Mouse (Mus musculus) embryonic facial prominence, embryonic 10.5 days (tissue): Measurements from ENCODE around the gene Car15. TPM values are rescaled to one million over a fixed set of nuclear protein-coding genes. Genes with fewer than 3 reads are reported as not detected.

Experiments
- DNase-seq: peaks from one replicate; pipeline ENCODE4 v3.0.0-alpha.2; 2017; ENCODE audit warnings: low spot score
- H3K27ac ChIP-seq: fragments of 300-500 bp; sonication (generic); replicated peaks from 2 replicates; pipeline ENCODE4 v1.5.1; 2016; ENCODE audit warnings: mild to moderate bottlenecking
- H3K27me3 ChIP-seq: fragments of 300-500 bp; sonication (generic); replicated peaks from 2 replicates; pipeline ENCODE4 v1.6.1; 2016; ENCODE audit warnings: low read depth, mild to moderate bottlenecking; ENCODE audit not compliant: poor library complexity, severe bottlenecking
- H3K36me3 ChIP-seq: fragments of 300-500 bp; sonication (generic); replicated peaks from 2 replicates; pipeline ENCODE4 v1.6.1; 2016; ENCODE audit warnings: mild to moderate bottlenecking, moderate library complexity
- H3K4me1 ChIP-seq: fragments of 300-500 bp; sonication (generic); 2 replicates; pipeline ENCODE4 v1.6.1; 2016
- H3K4me3 ChIP-seq: fragments of 300-500 bp; sonication (generic); 2 replicates; pipeline ENCODE4 v1.5.1; 2016; ENCODE audit warnings: mild to moderate bottlenecking, moderate library complexity
- H3K9me3 ChIP-seq: fragments of 300-500 bp; sonication (generic); 2 replicates; pipeline ENCODE4 v1.6.1; 2016; ENCODE audit warnings: mild to moderate bottlenecking
- WGBS: fragments of 180-500 bp; shearing (Covaris S2); methylation state at CpG from one replicate; pipeline ENCODE4 v1.1.7; 2016; 5-methylcytosine and 5-hydroxymethylcytosine counted together
- polyA plus RNA-seq: library from polyadenylated mRNA; unstranded; fragments of >200 nt; fragmentation: Nextera tagmentation; extraction: Ambion mirVana; gene quantifications from 2 replicates; pipeline ENCODE4 v1.2.1, GENCODE M21; 2016

Car15 gene
- polyA plus RNA-seq, 1 experiment from 2014 or later, result 4.1 TPM

DNA sequence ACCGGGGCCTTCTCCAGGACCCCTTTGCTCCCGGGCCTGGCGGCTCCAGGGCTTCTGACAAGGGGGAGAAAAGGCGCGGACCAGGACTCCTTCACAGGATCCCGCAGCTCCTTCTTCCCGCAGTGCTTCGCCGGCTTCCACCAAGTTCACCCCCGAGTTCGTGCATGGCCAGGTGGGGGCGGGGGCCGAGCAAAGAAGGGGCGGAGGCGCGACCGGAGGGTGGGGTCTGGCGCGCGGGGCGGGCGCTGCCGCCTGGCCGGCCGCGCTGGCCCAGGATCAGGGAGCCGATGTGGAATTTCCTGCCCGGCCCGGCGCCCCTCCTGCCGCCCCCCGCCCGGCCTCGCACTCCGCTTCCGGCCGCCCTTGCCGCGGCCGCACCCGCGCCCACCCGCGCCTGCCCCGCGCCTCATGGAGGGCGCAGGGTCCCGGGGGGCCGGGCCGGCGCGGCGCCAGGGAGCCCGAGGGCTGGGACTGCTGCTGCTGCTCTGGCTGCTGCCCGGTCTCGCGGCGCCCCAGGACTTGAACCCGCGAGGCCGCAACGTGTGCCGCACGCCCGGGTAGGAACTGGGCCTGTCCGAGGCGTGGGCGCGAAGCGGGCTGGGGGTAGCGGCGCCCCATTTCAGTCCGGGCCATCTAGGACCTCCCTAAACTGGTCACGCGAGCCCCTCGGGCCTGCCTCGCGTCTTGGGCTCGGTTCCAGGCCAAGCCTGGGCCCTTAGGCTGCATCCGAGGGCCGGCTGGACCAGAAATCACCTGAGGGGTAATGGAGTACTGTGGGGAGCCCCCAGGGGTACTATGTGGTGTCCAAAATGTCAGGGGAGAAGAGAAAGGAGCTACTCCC is 41.0 kb downstream of the Car15 start, which contains the start of gene Scarf2:
TSS of gene Scarf2 (plus strand) at position 312 of the 841 bp plus-strand sequence.
- WGBS, result under 1% methylated on average over 81 of the region's 81 CpGs
- Histone ChIP-seq H3K4me1 (peaks cover 57% of the 10 kb centered on the region), H3K36me3 (peaks cover 20% of the 10 kb centered on the region), H3K27me3 (peaks cover 83% of the 10 kb centered on the region), H3K9me3 (no peaks in the 10 kb centered on the region), H3K27ac (peak within 1 kb of the TSS; percentile 96), H3K4me3 (peak within 1 kb of the TSS; percentile 77)
- peak; percentile 87 for DNase-seq

DNA sequence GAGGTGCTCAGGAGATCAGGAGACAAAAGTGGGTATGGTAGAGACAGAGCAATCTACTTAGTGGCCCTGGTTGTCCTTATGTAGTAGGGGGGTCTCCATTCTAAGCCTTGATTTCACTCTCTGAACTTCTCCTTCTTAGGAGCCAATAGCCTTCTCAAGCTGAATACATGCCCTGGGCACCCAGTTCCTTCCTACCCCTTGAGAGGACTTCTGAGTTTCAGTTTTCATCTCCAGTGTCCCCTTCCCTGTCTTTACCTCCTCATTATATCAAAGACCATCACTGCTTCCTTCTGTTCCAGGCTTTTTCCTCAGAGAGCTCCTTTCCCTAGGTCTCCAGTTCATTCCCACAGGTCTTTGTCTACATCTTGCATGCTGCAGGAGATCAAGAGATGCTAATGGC is 41.6 kb downstream of the Car15 start:
- Histone ChIP-seq H3K36me3 (peaks cover 27% of the 10 kb centered on the region), H3K27ac (peak overlapping the region; percentile 96), H3K27me3 (peaks cover 76% of the 10 kb centered on the region), H3K4me3 (peak overlapping the region; percentile 77), H3K4me1 (peaks cover 52% of the 10 kb centered on the region), H3K9me3 (no peaks in the 10 kb centered on the region)
- no peak for DNase-seq

DNA sequence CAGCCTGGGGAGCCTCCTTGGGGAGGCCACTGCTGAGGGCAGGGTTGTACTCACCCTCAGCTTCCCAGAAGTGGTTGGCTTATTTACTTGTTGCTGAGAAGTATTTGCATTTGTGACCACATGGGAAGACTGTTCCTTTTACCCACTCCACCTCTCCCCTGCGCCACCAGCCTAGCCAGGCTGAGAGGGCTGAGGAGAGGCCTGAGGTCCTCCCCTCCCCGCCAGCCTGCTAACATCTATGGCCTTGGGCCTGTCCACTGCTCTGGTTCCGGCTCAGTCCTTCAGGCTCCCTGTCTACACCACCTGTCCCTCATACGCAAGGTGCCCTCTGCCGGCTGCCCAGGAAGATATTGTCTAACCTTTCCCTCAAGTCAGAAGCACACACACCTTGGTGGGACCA is 42.5 kb downstream of the Car15 start:
- peaks cover 67% of the 10 kb centered on the region for H3K27me3 ChIP-seq
- DNase-seq, result no peak
- 61% methylated on average over 5 of the region's 5 CpGs for WGBS
- H3K27ac ChIP-seq, result no peak overlapping the region
- peaks cover 36% of the 10 kb centered on the region for H3K36me3 ChIP-seq
- peaks cover 50% of the 10 kb centered on the region for H3K4me1 ChIP-seq
- H3K9me3 ChIP-seq, result no peaks in the 10 kb centered on the region
- H3K4me3 ChIP-seq, result 0 out of 2 replicates have a peak overlapping the region, but pooled peaks have one; percentile 11

DNA sequence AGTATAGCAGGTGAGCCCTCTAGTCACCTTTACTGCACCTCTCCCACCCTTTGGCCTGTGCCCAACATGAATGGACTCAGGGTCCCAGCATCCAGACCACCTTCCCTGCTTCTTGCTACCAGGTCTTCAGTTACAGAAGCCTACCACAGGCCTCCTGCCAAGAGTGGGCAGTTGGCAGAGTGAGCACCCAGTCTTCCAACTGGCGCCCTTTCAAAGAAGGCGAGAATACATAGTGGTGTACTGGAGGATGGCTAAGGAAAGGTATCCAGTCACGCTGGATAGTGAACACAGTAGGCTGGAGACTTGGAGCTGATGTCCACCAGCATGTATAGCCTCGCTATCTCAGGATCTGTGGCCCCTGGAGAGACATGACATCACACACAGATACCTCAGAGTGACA is 44.1 kb downstream of the Car15 start:
- Histone ChIP-seq H3K27ac (no peak overlapping the region), H3K4me3 (no peak overlapping the region), H3K4me1 (peaks cover 34% of the 10 kb centered on the region), H3K36me3 (peaks cover 52% of the 10 kb centered on the region), H3K9me3 (no peaks in the 10 kb centered on the region), H3K27me3 (peaks cover 51% of the 10 kb centered on the region)
- no peak for DNase-seq
- WGBS, result 87% methylated on average over 4 of the region's 4 CpGs

DNA sequence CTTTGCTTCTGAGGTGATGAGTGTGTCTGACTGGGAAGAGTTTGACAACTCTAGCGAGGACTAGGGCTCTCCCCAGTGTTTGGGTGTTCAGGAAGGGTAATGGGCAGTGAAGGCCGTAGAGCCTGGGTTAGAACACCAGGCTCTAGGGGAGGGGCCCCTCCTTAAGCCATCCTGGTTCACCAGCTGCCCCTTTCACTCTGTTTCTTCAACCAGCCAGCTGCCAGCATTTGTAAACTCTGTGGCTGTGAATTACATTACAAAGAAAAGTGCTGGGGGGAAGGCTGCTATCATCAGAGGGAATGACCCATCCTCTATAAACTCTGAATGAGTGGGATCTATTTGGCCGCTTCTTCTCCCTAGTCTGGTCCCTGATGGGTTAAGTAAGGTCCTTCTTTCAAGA is 45.4 kb downstream of the Car15 start:
- no peaks in the 10 kb centered on the region for H3K9me3 ChIP-seq
- no peak overlapping the region for H3K27ac ChIP-seq
- peaks cover 65% of the 10 kb centered on the region for H3K36me3 ChIP-seq
- H3K27me3 ChIP-seq, result peaks cover 38% of the 10 kb centered on the region
- 73% methylated on average over 3 of the region's 3 CpGs for WGBS
- H3K4me3 ChIP-seq, result no peak overlapping the region
- H3K4me1 ChIP-seq, result peaks cover 21% of the 10 kb centered on the region
- no peak for DNase-seq

DNA sequence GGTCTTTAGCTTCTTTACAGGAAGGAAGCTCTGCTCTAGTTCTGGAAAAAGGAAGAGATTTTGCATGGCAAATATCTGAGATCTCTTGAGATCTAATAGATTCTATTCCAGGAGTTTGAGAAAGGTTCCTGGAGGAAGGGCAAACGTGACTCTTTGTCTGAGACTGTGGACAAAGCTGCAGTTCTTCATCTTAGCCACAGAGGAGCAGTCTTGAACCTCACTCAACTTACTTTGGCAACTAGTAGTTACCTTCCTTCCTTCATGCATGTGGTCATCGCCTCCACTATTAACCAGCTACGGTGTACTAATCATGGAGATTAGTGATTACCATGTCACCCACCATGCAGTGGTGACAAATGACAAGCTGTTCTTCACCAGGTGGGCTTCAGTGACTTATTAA is 52.8 kb downstream of the Car15 start:
- H3K9me3 ChIP-seq, result no peaks in the 10 kb centered on the region
- H3K27me3 ChIP-seq, result no peaks in the 10 kb centered on the region
- H3K36me3 ChIP-seq, result peaks cover 99% of the 10 kb centered on the region
- no peaks in the 10 kb centered on the region for H3K4me1 ChIP-seq
- H3K27ac ChIP-seq, result no peak overlapping the region
- H3K4me3 ChIP-seq, result no peak overlapping the region
- WGBS, result 62% methylated on average over 3 of the region's 3 CpGs
- no peak for DNase-seq

Other genes with a start within 250 kb of the Car15 start
- 66.7 and 68.7 TPM in 2 replicates for gene Smpd4, start 219.0 kb downstream of the Car15 start, polyA plus RNA-seq
- gene Ccdc74a, start 191.9 kb downstream of the Car15 start, polyA plus RNA-seq, result 5.3 and 6.6 TPM in 2 replicates
- gene Med15, start 105.5 kb downstream of the Car15 start, polyA plus RNA-seq, result 50.3 and 50.5 TPM in 2 replicates
- 64.9 and 72.8 TPM in 2 replicates for gene Klhl22, start 78.7 kb downstream of the Car15 start, polyA plus RNA-seq
- gene Scarf2, start 41.1 kb downstream of the Car15 start, polyA plus RNA-seq, result 9.3 and 10.5 TPM in 2 replicates
- gene B830017H08Rik, start 5.2 kb downstream of the Car15 start, polyA plus RNA-seq, result not detected in 2 replicates
- 0.35 and 0.42 TPM in 2 replicates for gene Gm20518, start 53.3 kb upstream of the Car15 start, polyA plus RNA-seq
- 0.04 TPM in 1 of 2 replicates, not detected in the other for gene Tssk1, start 55.9 kb upstream of the Car15 start, polyA plus RNA-seq
- gene Dgcr2, start 60.2 kb upstream of the Car15 start, polyA plus RNA-seq, result 98.6 and 100 TPM in 2 replicates
- 0.14 TPM in 1 of 2 replicates, not detected in the other for gene Tssk2, start 60.3 kb upstream of the Car15 start, polyA plus RNA-seq
- 57.4 and 60.6 TPM in 2 replicates for gene Ess2, start 73.0 kb upstream of the Car15 start, polyA plus RNA-seq
- not detected in 2 replicates for gene Gsc2, start 76.7 kb upstream of the Car15 start, polyA plus RNA-seq
- 85.8 and 90.6 TPM in 2 replicates for gene Slc25a1, start 89.9 kb upstream of the Car15 start, polyA plus RNA-seq
- not detected in 2 replicates for gene Vpreb2, start 142.1 kb upstream of the Car15 start, polyA plus RNA-seq
- gene Dgcr6, start 214.5 kb upstream of the Car15 start, polyA plus RNA-seq, result 151 and 165 TPM in 2 replicates